Mouse (Mus musculus): ENCODE measurements at regions not wholly inside any gene's neighbourhood (a gene's known extent, or its start where the extent isn't known, plus 50 kb on each side); places are given as distances from the start of the nearest gene placed in this dataset.

GRCm38 (mm10) chr2:74096809-74097208, 185.7 kb upstream of the Atp5g3 start:
- no peak for TF ChIP-seq CTCF (IDR thresholded peaks at IDR 0.05; ENCODE audit: low read depth, low read length)
- TF ChIP-seq TAL1 (conservative IDR thresholded peaks at IDR 0.05; ENCODE audit: low read depth, low read length) = no peak
